Mouse (Mus musculus): ENCODE results near the gene Anxa8. TPM values are rescaled to one million over a fixed set of nuclear protein-coding genes. Genes with fewer than 3 reads are reported as not detected.

Gene Anxa8
- polyA plus RNA-seq, 1 experiment from 2014 or later, result 1.2 TPM

GRCm38 (mm10) chr14:34120016-34120910 is 34.5 kb downstream of the Anxa8 start:
- ATAC-seq (ENCODE audit: insufficient number of reproducible peaks, insufficient read depth, low FRiP score, low read depth), result no peak
- no peak overlapping the region for H3K9ac ChIP-seq (ENCODE audit: low read length)
- H3K4me3 ChIP-seq (ENCODE audit: control insufficient read depth in 1 of 2, insufficient read depth in 1 of 2, low read depth in 1 of 2, low read length in 2 of 2), result no peak overlapping the region
- H3K9me3 ChIP-seq (ENCODE audit: control insufficient read depth, low read length), result no peaks in the 10 kb centered on the region
- no peak overlapping the region for H3K4me2 ChIP-seq (ENCODE audit: low read length)
- WGBS, result 60% methylated on average over 12 of the region's 12 CpGs
- H3K27me3 ChIP-seq (ENCODE audit: control insufficient read depth, insufficient read depth, low read length), result no peaks in the 10 kb centered on the region
- H3K36me3 ChIP-seq (ENCODE audit: control insufficient read depth, insufficient read depth, low read length), result no peaks in the 10 kb centered on the region
- peaks cover 23% of the 10 kb centered on the region in 2 experiments for H3K4me1 ChIP-seq (ENCODE audit: control insufficient read depth in 2 of 2, insufficient read depth in 2 of 2, low read length in 2 of 2)
- no peak overlapping the region for H3K27ac ChIP-seq (replicated peaks in 1 of 2; ENCODE audit: control insufficient read depth in 1 of 2, insufficient read depth in 1 of 2, low read depth in 2 of 2, low read length in 2 of 2)

DNA sequence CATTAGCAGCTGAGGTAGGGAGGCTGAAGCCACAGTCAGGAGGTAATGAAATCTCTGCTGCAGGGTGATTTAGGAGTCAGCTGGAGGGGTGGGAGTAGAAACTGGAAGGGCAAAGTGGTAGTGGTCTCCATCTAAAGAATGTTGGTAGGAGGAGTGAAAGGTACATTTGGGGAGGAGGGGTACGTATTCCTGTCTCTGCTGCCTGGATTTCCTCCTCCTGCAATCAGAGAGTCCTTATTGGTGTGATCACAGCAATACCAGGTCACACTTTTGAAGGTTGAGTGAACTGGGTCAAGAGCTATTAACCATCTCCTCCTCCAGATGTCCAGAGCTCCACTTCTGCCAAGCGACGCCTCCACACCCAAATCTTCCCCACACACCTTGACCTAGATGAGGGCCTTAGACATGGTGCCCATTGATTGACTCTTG is 35.2 kb downstream of the Anxa8 start:
- H3K4me1 ChIP-seq (ENCODE audit: control insufficient read depth in 2 of 2, insufficient read depth in 2 of 2, low read length in 2 of 2), result peaks cover 23% of the 10 kb centered on the region in 2 experiments
- H3K9me3 ChIP-seq (ENCODE audit: control insufficient read depth, low read length), result no peaks in the 10 kb centered on the region
- no peaks in the 10 kb centered on the region for H3K27me3 ChIP-seq (ENCODE audit: control insufficient read depth, insufficient read depth, low read length)
- no peaks in the 10 kb centered on the region for H3K36me3 ChIP-seq (ENCODE audit: control insufficient read depth, insufficient read depth, low read length)
- H3K4me2 ChIP-seq (ENCODE audit: low read length), result no peak overlapping the region
- WGBS, result 93% methylated on average over 3 of the region's 3 CpGs
- no peak for ATAC-seq (ENCODE audit: insufficient number of reproducible peaks, insufficient read depth, low FRiP score, low read depth)
- H3K4me3 ChIP-seq (ENCODE audit: control insufficient read depth in 1 of 2, insufficient read depth in 1 of 2, low read depth in 1 of 2, low read length in 2 of 2), result no peak overlapping the region
- no peak overlapping the region for H3K9ac ChIP-seq (ENCODE audit: low read length)
- no peak overlapping the region for H3K27ac ChIP-seq (replicated peaks in 1 of 2; ENCODE audit: control insufficient read depth in 1 of 2, insufficient read depth in 1 of 2, low read depth in 2 of 2, low read length in 2 of 2)

GRCm38 (mm10) chr14:34121691-34122090 is 35.9 kb downstream of the Anxa8 start:
- no peak overlapping the region for H3K9ac ChIP-seq (ENCODE audit: low read length)
- peaks cover 23% of the 10 kb centered on the region in 2 experiments for H3K4me1 ChIP-seq (ENCODE audit: control insufficient read depth in 2 of 2, insufficient read depth in 2 of 2, low read length in 2 of 2)
- ATAC-seq (ENCODE audit: insufficient number of reproducible peaks, insufficient read depth, low FRiP score, low read depth), result no peak
- 87% methylated on average over 4 of the region's 4 CpGs for WGBS
- no peak overlapping the region for H3K4me3 ChIP-seq (ENCODE audit: control insufficient read depth in 1 of 2, insufficient read depth in 1 of 2, low read depth in 1 of 2, low read length in 2 of 2)
- H3K4me2 ChIP-seq (ENCODE audit: low read length), result no peak overlapping the region
- H3K27ac ChIP-seq (replicated peaks in 1 of 2; ENCODE audit: control insufficient read depth in 1 of 2, insufficient read depth in 1 of 2, low read depth in 2 of 2, low read length in 2 of 2), result no peak overlapping the region
- no peaks in the 10 kb centered on the region for H3K9me3 ChIP-seq (ENCODE audit: control insufficient read depth, low read length)
- H3K36me3 ChIP-seq (ENCODE audit: control insufficient read depth, insufficient read depth, low read length), result no peaks in the 10 kb centered on the region
- no peaks in the 10 kb centered on the region for H3K27me3 ChIP-seq (ENCODE audit: control insufficient read depth, insufficient read depth, low read length)

DNA sequence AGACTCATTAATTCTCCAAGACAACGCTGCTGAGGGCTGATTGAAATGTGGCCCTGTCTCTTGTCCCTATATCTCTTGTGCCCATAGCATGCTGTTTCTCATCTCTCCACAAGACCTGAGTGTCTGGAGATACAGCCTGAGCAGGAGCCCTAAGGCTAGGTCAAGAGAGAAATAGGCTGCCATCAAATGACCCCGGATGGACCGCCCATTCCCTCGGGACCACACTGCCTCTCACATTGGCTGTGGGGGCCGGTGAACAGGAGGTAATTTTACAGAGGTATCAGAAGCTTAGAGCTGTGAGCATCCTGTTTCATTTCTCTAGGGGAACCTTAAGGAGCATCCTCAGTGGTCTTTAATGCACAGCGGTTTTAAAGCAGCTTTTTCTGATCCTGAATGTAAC is 45.4 kb downstream of the Anxa8 start:
- Histone ChIP-seq H3K4me3 (ENCODE audit: control insufficient read depth in 1 of 2, insufficient read depth in 1 of 2, low read depth in 1 of 2, low read length in 2 of 2) (no peak overlapping the region), H3K9me3 (ENCODE audit: control insufficient read depth, low read length) (no peaks in the 10 kb centered on the region), H3K4me1 (ENCODE audit: control insufficient read depth in 2 of 2, insufficient read depth in 2 of 2, low read length in 2 of 2) (peaks cover 0 to 2% of the 10 kb centered on the region in 2 experiments; a peak in 1 of 4 replicates), H3K27ac (replicated peaks in 1 of 2; ENCODE audit: control insufficient read depth in 1 of 2, insufficient read depth in 1 of 2, low read depth in 2 of 2, low read length in 2 of 2) (no peak overlapping the region), H3K36me3 (ENCODE audit: control insufficient read depth, insufficient read depth, low read length) (no peaks in the 10 kb centered on the region), H3K4me2 (ENCODE audit: low read length) (no peak overlapping the region), H3K27me3 (ENCODE audit: control insufficient read depth, insufficient read depth, low read length) (no peaks in the 10 kb centered on the region), H3K9ac (ENCODE audit: low read length) (no peak overlapping the region)
- ATAC-seq (ENCODE audit: insufficient number of reproducible peaks, insufficient read depth, low FRiP score, low read depth), result no peak
- WGBS, result 68% methylated on average over 6 of the region's 6 CpGs

DNA sequence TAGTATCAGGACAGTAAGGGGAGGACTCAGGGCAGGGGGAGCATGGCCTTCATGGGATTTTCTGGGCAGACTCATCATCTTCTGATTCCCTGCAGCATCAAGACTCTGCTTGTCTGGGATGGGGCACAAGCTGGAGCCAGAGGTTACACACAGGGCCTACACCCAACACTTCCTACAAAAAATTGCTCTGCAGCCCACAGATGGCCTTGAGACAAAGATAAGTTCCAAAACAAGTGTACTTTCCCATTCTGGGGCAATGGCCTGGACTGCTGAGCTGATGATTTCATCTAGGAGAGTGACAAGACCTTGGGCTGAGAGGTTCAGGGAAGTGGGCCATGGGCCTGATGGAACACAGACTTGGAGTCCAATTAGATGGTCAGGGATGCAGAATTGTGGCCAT is 49.6 kb downstream of the Anxa8 start:
- no peak overlapping the region for H3K9ac ChIP-seq (ENCODE audit: low read length)
- H3K4me1 ChIP-seq (ENCODE audit: control insufficient read depth in 2 of 2, insufficient read depth in 2 of 2, low read length in 2 of 2), result peaks cover 0 to 2% of the 10 kb centered on the region in 2 experiments; a peak in 1 of 4 replicates
- no peaks in the 10 kb centered on the region for H3K27me3 ChIP-seq (ENCODE audit: control insufficient read depth, insufficient read depth, low read length)
- H3K4me2 ChIP-seq (ENCODE audit: low read length), result no peak overlapping the region
- no peaks in the 10 kb centered on the region for H3K36me3 ChIP-seq (ENCODE audit: control insufficient read depth, insufficient read depth, low read length)
- H3K27ac ChIP-seq (replicated peaks in 1 of 2; ENCODE audit: control insufficient read depth in 1 of 2, insufficient read depth in 1 of 2, low read depth in 2 of 2, low read length in 2 of 2), result no peak overlapping the region
- no peak for ATAC-seq (ENCODE audit: insufficient number of reproducible peaks, insufficient read depth, low FRiP score, low read depth)
- no peaks in the 10 kb centered on the region for H3K9me3 ChIP-seq (ENCODE audit: control insufficient read depth, low read length)
- no peak overlapping the region for H3K4me3 ChIP-seq (ENCODE audit: control insufficient read depth in 1 of 2, insufficient read depth in 1 of 2, low read depth in 1 of 2, low read length in 2 of 2)

GRCm38 (mm10) chr14:34139671-34140664 is 54.2 kb downstream of the Anxa8 start:
- H3K9me3 ChIP-seq (ENCODE audit: control insufficient read depth, low read length), result no peaks in the 10 kb centered on the region
- H3K4me2 ChIP-seq (ENCODE audit: low read length), result no peak overlapping the region
- no peak overlapping the region for H3K27ac ChIP-seq (replicated peaks in 1 of 2; ENCODE audit: control insufficient read depth in 1 of 2, insufficient read depth in 1 of 2, low read depth in 2 of 2, low read length in 2 of 2)
- H3K4me3 ChIP-seq (ENCODE audit: control insufficient read depth in 1 of 2, insufficient read depth in 1 of 2, low read depth in 1 of 2, low read length in 2 of 2), result no peak overlapping the region
- H3K9ac ChIP-seq (ENCODE audit: low read length), result no peak overlapping the region
- no peaks in the 10 kb centered on the region for H3K4me1 ChIP-seq (ENCODE audit: control insufficient read depth in 2 of 2, insufficient read depth in 2 of 2, low read length in 2 of 2)
- ATAC-seq (ENCODE audit: insufficient number of reproducible peaks, insufficient read depth, low FRiP score, low read depth), result no peak
- H3K27me3 ChIP-seq (ENCODE audit: control insufficient read depth, insufficient read depth, low read length), result no peaks in the 10 kb centered on the region
- WGBS, result 83% methylated on average over 15 of the region's 15 CpGs
- no peaks in the 10 kb centered on the region for H3K36me3 ChIP-seq (ENCODE audit: control insufficient read depth, insufficient read depth, low read length)

DNA sequence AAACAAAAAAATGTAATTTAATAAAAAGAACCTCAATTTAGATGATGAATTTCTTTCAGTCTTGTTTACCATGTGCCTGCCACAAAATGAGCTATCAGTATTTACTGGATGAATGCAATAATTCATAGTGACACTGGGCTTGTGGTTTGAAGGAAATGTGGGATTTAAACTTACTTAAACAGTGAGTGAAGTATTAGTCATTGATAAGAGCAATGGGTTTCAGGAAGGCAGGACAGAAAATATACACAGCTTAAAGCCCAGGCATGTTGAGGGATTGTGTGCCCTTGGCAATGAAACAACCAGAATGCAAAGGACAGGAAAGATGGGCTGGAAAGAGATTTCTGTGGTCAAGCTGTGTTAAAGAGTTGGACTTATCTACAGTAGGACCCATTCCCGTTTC is 56.5 kb downstream of the Anxa8 start:
- no peak for ATAC-seq (ENCODE audit: insufficient number of reproducible peaks, insufficient read depth, low FRiP score, low read depth)
- no peaks in the 10 kb centered on the region for H3K9me3 ChIP-seq (ENCODE audit: control insufficient read depth, low read length)
- WGBS, result 65% methylated on average over 1 of the region's 1 CpGs
- no peaks in the 10 kb centered on the region for H3K27me3 ChIP-seq (ENCODE audit: control insufficient read depth, insufficient read depth, low read length)
- no peaks in the 10 kb centered on the region for H3K36me3 ChIP-seq (ENCODE audit: control insufficient read depth, insufficient read depth, low read length)
- H3K4me2 ChIP-seq (ENCODE audit: low read length), result no peak overlapping the region
- no peak overlapping the region for H3K27ac ChIP-seq (replicated peaks in 1 of 2; ENCODE audit: control insufficient read depth in 1 of 2, insufficient read depth in 1 of 2, low read depth in 2 of 2, low read length in 2 of 2)
- H3K4me1 ChIP-seq (ENCODE audit: control insufficient read depth in 2 of 2, insufficient read depth in 2 of 2, low read length in 2 of 2), result no peaks in the 10 kb centered on the region
- H3K9ac ChIP-seq (ENCODE audit: low read length), result no peak overlapping the region
- H3K4me3 ChIP-seq (ENCODE audit: control insufficient read depth in 1 of 2, insufficient read depth in 1 of 2, low read depth in 1 of 2, low read length in 2 of 2), result no peak overlapping the region
